Mouse (Mus musculus) G1E-ER4 (cell line): ENCODE data around the gene Phb2. TPM values are rescaled to one million over a fixed set of nuclear protein-coding genes. Genes with fewer than 3 reads are reported as not detected.

ENCODE experiments used
- GATA1 ChIP-seq: IDR thresholded peaks from one replicate; pipeline ENCODE4 v1.8.0; 2012; ENCODE audit warnings: low read length, inconsistent platforms
- polyA plus RNA-seq: library from polyadenylated mRNA; stranded (reverse); fragments of >175 nt; gene quantifications from 2 replicates; pipeline ENCODE4 v1.2.3, GENCODE M21; 2012

Phb2 gene
- polyA plus RNA-seq, 1 experiment = 491 TPM

DNA sequence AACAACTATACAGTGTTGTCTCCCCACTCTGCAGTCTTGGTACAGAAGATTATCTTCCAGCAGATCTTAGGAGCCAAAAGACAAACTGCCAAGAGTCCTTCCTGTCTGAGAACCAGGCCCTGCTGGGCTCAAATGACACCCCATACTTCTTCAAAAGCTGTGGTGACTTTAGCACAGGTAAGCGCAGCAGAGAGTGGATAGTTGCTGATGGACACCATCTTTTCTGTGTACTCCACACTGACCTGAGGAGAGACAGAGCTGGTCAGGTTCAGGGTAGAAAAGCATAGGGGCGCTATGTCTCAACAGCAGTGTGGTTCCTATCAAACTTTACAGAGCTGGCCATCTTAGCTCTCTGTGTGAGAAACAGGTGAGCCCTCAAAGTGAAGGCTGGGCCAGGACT, 7.7 kb upstream of the Phb2 start:
- TF ChIP-seq GATA1 = no peak

DNA sequence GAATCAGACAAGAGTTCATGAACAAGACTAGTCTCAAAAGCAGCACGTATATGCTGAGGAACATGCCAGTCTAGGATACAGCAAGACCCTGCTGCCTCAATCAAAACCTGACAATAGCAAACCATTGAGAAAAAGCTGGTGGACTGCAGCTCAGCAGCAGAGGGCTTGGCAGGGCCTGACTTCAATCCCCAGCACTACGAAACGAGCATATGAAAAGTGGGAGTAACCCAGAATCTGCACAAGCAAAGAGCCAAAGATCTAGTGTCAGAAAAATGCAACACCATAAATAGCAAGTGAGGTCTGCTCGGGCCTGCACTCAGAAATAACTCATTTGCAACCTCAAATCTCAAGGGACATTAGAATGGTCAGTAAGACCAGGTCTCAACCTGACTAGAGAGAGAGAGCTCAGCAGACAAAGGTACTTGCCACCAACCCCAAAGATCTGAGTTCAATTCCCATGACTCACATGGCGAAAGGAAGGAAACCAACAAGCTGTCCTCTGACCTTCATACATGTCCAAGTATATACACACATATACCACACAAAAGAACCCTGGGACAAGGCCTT, 6.0 kb upstream of the Phb2 start:
- TF ChIP-seq GATA1 = no peak

DNA sequence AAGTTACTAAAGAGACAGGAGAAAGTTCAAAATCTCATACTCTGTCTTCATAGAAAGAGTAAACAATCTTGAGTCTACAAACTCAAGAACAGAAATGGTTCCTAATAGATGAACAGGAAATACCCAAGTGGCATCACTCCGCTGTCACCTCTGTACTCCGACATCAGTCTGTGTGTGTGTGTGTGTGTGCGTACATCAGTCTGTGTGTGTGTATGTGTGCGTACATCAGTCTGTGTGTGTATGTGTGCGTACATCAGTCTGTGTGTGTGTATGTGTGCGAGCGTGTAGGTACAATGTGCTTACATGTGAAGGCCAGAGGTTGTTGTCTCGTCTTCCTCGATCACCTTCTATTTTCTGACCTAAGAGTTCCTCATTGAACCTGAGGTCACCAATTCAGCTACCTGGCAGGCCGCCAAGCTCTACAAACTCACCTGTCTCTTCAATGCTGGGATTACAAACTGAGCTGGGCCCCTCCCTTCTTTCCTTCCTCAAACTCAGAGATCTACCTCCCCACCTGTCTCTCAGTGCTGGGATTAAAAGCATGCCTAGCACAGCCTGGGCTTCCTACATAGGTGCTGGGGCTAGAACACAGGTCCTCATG, 3.7 kb upstream of the Phb2 start:
- TF ChIP-seq GATA1 = no peak

DNA sequence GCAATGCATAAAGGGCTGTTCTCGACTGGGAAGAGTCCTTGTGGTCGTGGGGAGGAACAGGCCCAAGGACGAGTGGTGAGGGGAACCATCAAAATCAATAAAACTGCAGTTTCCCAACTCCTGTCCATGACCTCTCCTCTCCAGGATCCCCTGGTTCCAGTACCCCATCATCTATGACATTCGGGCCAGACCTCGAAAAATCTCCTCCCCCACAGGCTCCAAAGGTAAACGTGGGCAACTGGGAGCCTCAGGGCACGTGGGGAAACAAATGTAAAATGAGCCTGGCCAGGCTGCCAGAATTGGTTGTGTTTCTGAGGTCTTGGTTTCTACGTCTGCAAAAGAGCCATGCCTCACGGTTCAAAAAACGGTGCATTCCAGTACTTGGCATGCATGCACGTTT, 782 bp downstream of the Phb2 start:
- TF ChIP-seq GATA1 = no peak

DNA sequence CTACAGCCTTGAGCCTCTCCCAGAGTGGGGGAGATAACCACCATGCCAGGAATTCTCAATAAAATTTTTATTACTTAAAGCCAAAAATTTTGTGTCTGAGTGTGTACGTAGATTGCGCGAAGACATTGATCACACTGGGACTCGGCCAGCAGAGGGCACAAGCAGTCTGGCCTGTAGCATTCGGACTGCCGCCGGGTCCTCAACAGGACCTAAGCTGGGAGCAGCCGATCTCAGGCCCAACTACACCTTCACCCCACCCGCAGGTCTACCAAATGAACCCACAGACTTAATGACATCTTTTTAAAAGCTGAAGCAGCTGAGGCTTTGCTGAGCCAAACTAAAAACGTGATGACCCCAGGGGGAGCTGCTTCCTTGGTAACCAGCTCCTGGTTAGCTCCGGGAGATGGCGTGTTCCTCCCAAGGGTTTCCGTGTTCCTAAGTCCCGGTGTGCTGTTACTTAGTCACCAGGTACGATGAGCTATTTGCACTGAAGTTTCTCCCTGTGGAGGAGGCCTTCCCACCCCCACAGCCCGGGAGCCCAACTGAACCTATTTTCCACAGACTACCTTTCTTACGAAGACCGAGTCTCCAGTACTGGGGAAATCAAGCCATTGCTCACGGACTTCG, 4.8 kb downstream of the Phb2 start:
- no peak for TF ChIP-seq GATA1

DNA sequence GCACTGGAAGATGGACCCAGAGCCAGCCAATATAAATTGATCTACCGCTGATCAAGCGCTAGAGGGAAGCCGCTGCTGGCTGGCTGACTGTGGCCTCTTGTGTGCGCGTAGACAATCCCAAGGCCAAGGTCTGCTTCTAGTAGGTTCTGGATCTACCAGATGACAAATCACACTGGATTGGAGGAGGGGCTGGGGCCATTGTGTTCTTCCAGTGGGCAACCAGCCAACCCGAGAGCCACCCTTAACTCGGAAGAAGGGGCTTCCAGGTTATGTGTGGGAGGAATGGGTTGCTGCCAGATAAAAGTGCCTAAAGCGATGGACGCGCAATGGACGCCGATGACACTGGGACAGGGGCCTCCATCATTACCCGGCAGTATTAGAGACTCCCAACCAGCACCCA, 5.8 kb downstream of the Phb2 start:
- no peak for TF ChIP-seq GATA1

DNA sequence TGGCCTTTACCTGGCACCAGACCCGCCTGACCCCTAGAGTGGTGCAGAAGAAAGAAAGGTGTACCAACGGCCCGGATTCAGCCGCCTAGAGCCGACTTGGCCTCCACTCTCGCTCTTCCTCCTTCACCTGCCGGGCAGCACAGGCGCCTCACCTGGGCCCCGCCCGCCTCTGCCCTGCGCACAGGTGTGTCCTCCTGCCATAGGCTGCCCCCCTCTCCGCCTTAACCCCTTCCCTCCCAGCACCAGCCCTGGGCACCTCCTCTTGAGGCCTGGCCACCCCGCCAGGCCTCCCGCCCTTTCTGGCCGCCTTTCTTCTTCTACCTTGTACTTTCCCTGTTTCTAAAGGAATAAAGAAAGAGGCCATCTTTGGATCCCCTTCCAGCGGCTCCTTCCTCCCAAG, 6.6 kb downstream of the Phb2 start:
- TF ChIP-seq GATA1 = no peak

DNA sequence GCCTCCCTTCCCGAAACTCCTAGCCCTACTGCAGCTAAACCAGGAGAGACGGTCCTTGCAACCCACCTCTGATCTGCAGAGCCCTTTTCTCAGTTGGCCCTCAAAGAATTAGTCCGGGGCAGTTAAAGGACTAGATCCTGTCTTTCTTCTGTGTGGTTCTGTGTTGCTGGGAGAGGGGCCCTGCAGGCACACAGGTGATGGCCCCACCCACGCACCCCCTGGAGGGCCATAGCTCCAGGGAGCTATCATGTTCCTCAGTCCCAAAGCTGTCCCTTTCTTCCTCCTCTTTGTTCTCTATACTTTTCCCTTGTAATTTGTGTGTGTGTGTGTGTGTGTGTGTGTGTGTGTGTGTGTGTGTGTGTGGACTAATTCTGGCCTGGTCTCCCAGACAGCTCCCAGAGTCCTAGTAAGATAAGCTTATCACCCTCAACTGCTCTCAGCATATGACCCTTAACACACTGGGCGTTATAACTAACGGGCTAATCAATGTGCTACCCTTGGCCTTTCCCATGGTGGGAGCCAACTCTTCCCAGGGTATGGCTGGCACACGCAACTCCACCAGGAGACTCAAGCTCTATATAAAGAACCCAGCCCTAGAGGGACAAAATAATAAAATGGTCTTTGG, 7.3 kb downstream of the Phb2 start:
- peak; percentile 34 for TF ChIP-seq GATA1

DNA sequence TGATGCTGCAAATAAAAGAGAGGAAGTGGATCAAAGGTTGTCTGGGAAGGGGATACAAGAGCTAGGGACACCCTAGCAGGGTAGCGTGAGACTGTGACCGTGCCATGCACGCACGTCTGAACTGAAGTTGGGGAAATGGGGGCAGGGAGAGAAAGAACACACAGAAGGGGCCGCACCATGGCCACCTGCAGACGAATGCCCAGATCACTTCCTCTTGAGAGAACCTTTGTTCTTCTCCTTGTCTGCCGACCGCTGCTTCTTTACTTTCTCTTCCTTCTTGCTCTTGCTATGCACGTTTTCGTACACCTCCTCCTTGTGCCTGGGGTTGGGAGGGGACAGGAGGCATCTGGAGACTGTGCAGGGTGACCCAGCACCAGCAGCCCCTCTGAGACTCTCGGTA, 8.8 kb downstream of the Phb2 start:
- no peak for TF ChIP-seq GATA1

DNA sequence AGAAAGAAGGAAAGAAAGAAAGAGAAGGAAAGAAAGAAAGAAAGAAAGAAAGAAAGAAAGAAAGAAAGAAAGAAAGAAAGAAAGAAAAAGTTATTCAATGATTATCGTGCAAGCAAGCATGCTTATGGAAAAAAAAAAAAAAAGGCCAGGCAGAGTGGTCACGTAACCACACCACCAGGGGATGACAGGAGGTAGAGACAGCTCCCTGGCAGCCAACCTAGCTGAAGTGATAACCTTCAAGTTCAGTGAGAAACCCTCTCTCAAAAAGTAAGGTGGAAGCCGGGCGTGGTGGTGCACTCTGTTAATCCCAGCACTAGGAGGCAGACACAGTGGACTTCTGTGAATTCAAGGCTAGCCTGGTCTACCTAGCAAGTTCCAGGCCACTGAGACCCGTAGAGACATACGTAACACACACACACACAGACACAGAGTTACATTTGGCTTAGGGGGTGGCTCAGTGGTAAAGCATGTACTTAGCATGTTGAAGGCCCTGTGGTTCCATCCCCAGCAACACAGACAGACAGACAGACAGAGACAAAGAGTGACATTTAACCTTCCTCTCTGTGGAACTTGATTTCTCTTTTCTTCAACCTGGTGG, 10.8 kb downstream of the Phb2 start:
- no peak for TF ChIP-seq GATA1

DNA sequence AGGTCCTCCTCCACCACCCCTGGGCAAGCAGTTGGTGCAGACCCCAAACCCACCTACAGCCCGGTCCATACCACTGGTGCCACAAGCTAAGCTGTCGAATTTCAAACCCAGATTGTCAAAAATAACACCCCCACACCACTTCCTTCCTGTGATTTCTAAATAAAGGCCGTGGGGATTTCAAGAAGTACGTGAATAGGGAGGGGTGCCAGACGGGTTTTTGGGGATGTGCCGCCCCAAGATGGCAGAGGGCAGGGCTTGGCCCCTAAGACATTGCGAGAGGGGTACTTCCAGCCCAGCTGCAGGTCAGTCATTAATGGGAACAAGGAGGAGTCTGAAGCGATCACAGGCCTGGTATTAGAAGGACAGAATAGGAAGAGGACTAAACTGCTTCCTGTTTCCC, 11.4 kb downstream of the Phb2 start:
- TF ChIP-seq GATA1 = no peak

DNA sequence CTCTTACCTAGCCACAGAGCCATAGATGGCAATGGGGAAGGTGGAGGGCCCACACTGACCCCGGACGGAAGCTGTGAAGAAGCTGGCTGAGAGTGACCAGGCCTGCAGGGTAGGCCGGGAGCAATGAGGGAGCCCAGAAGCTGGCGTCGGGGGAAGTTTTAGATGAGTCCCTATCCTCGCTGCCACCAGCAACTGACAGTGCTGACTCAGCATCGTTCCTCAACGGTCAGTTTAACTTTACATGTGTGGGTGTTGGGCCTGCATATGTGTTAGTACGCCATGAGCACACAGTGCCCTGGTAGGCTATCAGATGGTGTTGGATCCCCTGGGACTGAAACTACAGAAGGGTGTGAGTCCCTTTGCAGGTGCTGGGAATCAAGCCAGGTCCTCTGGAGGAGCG, 12.3 kb downstream of the Phb2 start:
- TF ChIP-seq GATA1 = no peak

DNA sequence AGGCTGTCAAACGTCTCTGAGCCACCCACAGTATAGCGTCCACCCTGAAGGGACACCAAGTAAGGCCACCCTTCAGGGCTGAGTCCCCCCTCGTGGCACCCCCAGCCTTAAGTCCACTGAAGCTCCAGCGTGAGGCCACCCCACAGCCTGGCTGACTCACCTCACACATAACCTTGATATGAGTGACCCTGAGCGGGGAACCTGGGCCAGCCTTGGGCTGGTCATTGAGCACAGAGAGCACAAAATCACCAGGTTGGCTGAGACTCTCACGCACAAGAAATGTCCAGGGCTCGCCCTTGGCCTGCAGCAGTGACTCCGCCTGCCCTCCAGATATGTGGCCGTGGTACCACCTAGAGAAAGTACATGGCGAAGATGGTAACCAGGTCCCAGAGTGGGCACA, 16.5 kb downstream of the Phb2 start:
- TF ChIP-seq GATA1 = no peak

DNA sequence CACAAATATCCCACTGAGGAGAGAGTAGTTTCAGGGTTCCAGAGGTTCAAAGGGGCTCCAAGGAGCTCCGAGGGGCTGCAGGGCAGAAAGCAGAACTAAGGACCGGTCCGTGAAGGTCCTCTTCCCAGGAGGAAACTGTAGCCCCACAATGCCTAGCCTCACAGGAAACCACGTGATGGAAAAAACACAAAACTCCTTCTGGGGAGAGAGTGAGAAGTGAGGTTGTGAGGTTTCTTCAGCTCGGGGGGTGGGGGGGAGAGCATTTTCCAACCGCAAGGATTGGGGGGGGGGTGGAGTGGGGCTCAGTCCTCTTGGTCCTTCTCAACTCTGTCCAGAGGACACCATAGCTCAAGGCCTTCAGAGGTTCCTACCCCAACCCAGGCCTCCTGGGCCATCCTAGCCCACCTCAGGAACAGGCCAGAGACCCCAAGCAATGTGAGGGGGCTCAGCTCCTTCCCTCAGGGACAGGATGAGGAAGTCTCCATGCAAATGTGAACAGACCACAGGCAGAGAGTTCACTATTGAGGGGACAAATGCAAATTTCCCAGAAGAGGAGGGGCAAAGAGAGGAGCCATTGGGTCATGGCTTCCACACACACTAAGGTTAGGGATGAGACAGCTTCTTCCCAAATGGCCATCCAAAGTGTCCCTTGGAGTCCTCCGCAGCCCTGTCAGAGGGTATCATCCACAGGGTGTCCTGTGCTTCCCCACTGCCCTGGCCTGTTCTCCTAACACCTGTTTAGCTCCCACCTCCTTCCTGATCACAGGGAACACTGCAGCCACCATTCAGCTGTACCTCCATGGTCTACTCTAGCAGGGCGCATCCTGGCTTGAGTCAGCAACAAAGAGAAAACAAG, 17.9 kb downstream of the Phb2 start:
- no peak for TF ChIP-seq GATA1

DNA sequence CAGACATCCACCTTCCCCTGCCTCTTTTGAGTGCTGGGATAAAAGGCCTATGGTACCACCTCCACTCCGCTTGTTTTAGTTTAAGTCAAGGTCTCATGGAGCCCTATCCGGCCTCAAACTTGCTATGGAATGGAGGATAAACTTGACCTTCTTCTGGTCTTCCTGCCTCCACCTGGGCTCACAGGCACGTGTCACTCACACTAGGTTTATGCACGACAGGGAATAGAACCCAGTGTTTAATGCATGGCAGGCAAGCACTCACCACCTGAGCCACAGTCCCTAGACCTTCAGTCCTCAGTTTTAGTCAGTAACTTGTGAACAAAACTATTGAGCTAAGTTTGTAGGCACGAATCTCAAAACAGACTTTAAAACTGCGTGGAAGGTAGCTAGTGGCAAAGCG, 18.9 kb downstream of the Phb2 start:
- TF ChIP-seq GATA1 = no peak
